Mouse (Mus musculus) ovary, adult 10 weeks (tissue): ENCODE data around the gene Gm4737. TPM values are rescaled to one million over a fixed set of nuclear protein-coding genes. Genes with fewer than 3 reads are reported as not detected.

Experiments
- polyA plus RNA-seq: library from polyadenylated mRNA; stranded (reverse); fragments of 350-450 nt; fragmentation: Illumina TruSeq; extraction: RNeasy Lipid Tissue Mini Kit (QIAGEN cat#74804); gene quantifications from one replicate; pipeline ENCODE4 v1.2.3, GENCODE M21; 2014

Gene Gm4737
- 8.4 TPM for polyA plus RNA-seq

GRCm38 (mm10) chr16:46154832-46155231 lies at the start of gene Gm4737:
Gene Gm4737, minus strand, starts transcription at chr16:46155077.

GRCm38 (mm10) chr16:46120020-46120419 lies 34.9 kb downstream of the Gm4737 start, which contains the start of gene Cd96:
Gene Cd96, minus strand, starts transcription at chr16:46120251.

Other genes with a start within 250 kb of the Gm4737 start
- 82.7 TPM for gene Phldb2, start 201.5 kb downstream of the Gm4737 start, polyA plus RNA-seq
- 2.7 TPM for gene Plcxd2, start 144.9 kb downstream of the Gm4737 start, polyA plus RNA-seq
- 0.74 TPM for gene Cd96, start 34.8 kb downstream of the Gm4737 start, polyA plus RNA-seq